Mouse (Mus musculus): Measurements from ENCODE around the gene Slc6a17. TPM values are rescaled to one million over a fixed set of nuclear protein-coding genes. Genes with fewer than 3 reads are reported as not detected.
A peak's percentile ranks its signal among the peaks of the same experiment; 100 is the strongest.

Slc6a17 gene
- polyA plus RNA-seq, 1 experiment: 0.42 TPM

DNA sequence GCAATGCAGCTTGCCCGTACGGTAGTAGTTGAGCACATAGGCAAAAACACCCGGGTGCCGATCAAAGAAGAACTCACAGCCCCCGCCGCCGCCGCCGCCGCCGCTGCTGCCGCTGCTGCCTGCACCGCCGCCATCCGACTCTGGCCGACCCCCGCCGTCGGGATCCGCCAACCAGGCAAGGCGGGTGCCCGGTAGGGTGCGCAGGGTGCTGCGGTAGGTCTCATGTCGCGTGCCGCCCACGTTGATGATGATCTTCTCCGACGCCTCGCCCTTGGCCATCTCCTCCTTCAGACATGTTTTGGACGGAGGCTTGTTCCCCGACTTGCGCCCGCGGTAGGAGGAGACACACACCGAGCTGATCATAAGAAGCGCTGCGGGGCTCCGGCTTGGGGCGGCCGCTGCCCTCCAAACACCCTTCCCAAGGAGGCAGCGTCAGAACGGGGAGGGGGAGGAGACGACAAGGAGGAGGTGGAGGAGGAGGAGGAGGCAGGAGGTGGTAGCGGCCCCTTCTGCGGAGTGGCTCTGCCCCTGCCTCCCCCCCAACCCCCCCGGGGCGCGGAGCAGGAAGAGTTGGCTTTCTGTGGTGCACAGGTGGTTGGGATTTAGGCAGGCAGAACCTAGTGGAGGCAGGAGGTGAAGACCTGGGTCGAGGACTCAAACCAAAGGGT is 59.2 kb downstream of the Slc6a17 start:
- no peak overlapping the region for H3K27ac ChIP-seq (ENCODE audit: insufficient read depth, low read length)

DNA sequence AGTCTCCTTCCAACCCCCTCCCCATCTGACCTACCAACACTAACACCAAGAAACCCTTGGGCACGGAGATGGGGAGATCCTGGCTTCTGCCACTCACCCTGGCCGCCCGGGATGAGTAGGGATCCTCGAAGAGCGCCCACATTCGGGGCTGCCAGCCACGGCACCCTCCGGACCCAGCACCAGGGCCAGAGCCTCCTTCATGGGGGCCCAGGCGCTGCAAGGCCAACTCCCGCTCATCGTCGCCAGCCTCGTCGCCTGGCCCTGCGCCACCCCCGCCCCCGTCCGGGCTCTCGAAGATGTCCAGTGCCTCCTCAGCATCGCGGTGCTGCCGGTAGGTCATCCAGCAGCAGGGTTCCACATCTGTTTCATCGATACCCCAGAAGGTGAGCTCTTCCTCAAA is 59.7 kb downstream of the Slc6a17 start:
- Histone ChIP-seq H3K9me3 (replicated peaks; ENCODE audit: control insufficient read depth, insufficient read depth, low read length, poor library complexity, severe bottlenecking) (no peaks in the 10 kb centered on the region), H3K9ac (ENCODE audit: low read depth, poor library complexity, severe bottlenecking) (peak overlapping the region; percentile 60), H3K27me3 (ENCODE audit: control insufficient read depth, insufficient read depth, low read length, poor library complexity, severe bottlenecking) (peaks cover 17% of the 10 kb centered on the region), H3K4me1 (ENCODE audit: control insufficient read depth, insufficient read depth, low read length) (peaks cover 3% of the 10 kb centered on the region), H3K27ac (ENCODE audit: insufficient read depth, low read length) (no peak overlapping the region), H3K4me3 (ENCODE audit: low read depth, low read length) (peak overlapping the region; percentile 47), H3K36me3 (ENCODE audit: control insufficient read depth, insufficient read depth, low read length, poor library complexity, severe bottlenecking) (no peaks in the 10 kb centered on the region)
- TF ChIP-seq POLR2A (IDR thresholded peaks at IDR 0.05; ENCODE audit: insufficient read depth, low read length) (no peak), CTCF (IDR thresholded peaks at IDR 0.05; ENCODE audit: low read depth, low read length) (no peak), EP300 (IDR thresholded peaks at IDR 0.05; ENCODE audit: insufficient read depth, low read depth, low read length) (no peak)

More for the DNA sequence above, 59.2 kb downstream of the Slc6a17 start:
- Histone ChIP-seq H3K9ac (ENCODE audit: low read depth, poor library complexity, severe bottlenecking) (peak overlapping the region; percentile 60), H3K4me3 (ENCODE audit: low read depth, low read length) (peak overlapping the region; percentile 82), H3K27me3 (ENCODE audit: control insufficient read depth, insufficient read depth, low read length, poor library complexity, severe bottlenecking) (peaks cover 17% of the 10 kb centered on the region), H3K4me1 (ENCODE audit: control insufficient read depth, insufficient read depth, low read length) (peaks cover 3% of the 10 kb centered on the region), H3K36me3 (ENCODE audit: control insufficient read depth, insufficient read depth, low read length, poor library complexity, severe bottlenecking) (no peaks in the 10 kb centered on the region), H3K9me3 (replicated peaks; ENCODE audit: control insufficient read depth, insufficient read depth, low read length, poor library complexity, severe bottlenecking) (no peaks in the 10 kb centered on the region)
- TF ChIP-seq EP300 (IDR thresholded peaks at IDR 0.05; ENCODE audit: insufficient read depth, low read depth, low read length) (no peak), CTCF (IDR thresholded peaks at IDR 0.05; ENCODE audit: low read depth, low read length) (no peak), POLR2A (IDR thresholded peaks at IDR 0.05; ENCODE audit: insufficient read depth, low read length) (no peak)

GRCm38 (mm10) chr3:107454280-107454679 is 63.5 kb downstream of the Slc6a17 start:
- Histone ChIP-seq H3K27me3 (ENCODE audit: control insufficient read depth, insufficient read depth, low read length, poor library complexity, severe bottlenecking) (peaks cover 13% of the 10 kb centered on the region), H3K4me3 (ENCODE audit: low read depth, low read length) (no peak overlapping the region), H3K36me3 (ENCODE audit: control insufficient read depth, insufficient read depth, low read length, poor library complexity, severe bottlenecking) (no peaks in the 10 kb centered on the region), H3K9ac (ENCODE audit: low read depth, poor library complexity, severe bottlenecking) (no peak overlapping the region), H3K27ac (ENCODE audit: insufficient read depth, low read length) (no peak overlapping the region), H3K9me3 (replicated peaks; ENCODE audit: control insufficient read depth, insufficient read depth, low read length, poor library complexity, severe bottlenecking) (no peaks in the 10 kb centered on the region), H3K4me1 (ENCODE audit: control insufficient read depth, insufficient read depth, low read length) (no peaks in the 10 kb centered on the region)
- TF ChIP-seq CTCF (IDR thresholded peaks at IDR 0.05; ENCODE audit: low read depth, low read length): no peak
- TF ChIP-seq EP300 (IDR thresholded peaks at IDR 0.05; ENCODE audit: insufficient read depth, low read depth, low read length): no peak
- no peak for TF ChIP-seq POLR2A (IDR thresholded peaks at IDR 0.05; ENCODE audit: insufficient read depth, low read length)

GRCm38 (mm10) chr3:107446822-107447221 is 71.0 kb downstream of the Slc6a17 start:
- Histone ChIP-seq H3K27me3 (ENCODE audit: control insufficient read depth, insufficient read depth, low read length, poor library complexity, severe bottlenecking) (no peaks in the 10 kb centered on the region), H3K27ac (ENCODE audit: insufficient read depth, low read length) (no peak overlapping the region), H3K9me3 (replicated peaks; ENCODE audit: control insufficient read depth, insufficient read depth, low read length, poor library complexity, severe bottlenecking) (no peaks in the 10 kb centered on the region), H3K36me3 (ENCODE audit: control insufficient read depth, insufficient read depth, low read length, poor library complexity, severe bottlenecking) (no peaks in the 10 kb centered on the region), H3K4me1 (ENCODE audit: control insufficient read depth, insufficient read depth, low read length) (peaks cover 2% of the 10 kb centered on the region), H3K4me3 (ENCODE audit: low read depth, low read length) (no peak overlapping the region), H3K9ac (ENCODE audit: low read depth, poor library complexity, severe bottlenecking) (no peak overlapping the region)
- TF ChIP-seq POLR2A (IDR thresholded peaks at IDR 0.05; ENCODE audit: insufficient read depth, low read length) (no peak), CTCF (IDR thresholded peaks at IDR 0.05; ENCODE audit: low read depth, low read length) (no peak), EP300 (IDR thresholded peaks at IDR 0.05; ENCODE audit: insufficient read depth, low read depth, low read length) (no peak)

GRCm38 (mm10) chr3:107443866-107444265 is 74.0 kb downstream of the Slc6a17 start:
- Histone ChIP-seq H3K9me3 (replicated peaks; ENCODE audit: control insufficient read depth, insufficient read depth, low read length, poor library complexity, severe bottlenecking) (no peaks in the 10 kb centered on the region), H3K4me1 (ENCODE audit: control insufficient read depth, insufficient read depth, low read length) (peaks cover 2% of the 10 kb centered on the region), H3K27ac (ENCODE audit: insufficient read depth, low read length) (no peak overlapping the region), H3K27me3 (ENCODE audit: control insufficient read depth, insufficient read depth, low read length, poor library complexity, severe bottlenecking) (no peaks in the 10 kb centered on the region), H3K36me3 (ENCODE audit: control insufficient read depth, insufficient read depth, low read length, poor library complexity, severe bottlenecking) (no peaks in the 10 kb centered on the region), H3K4me3 (ENCODE audit: low read depth, low read length) (no peak overlapping the region), H3K9ac (ENCODE audit: low read depth, poor library complexity, severe bottlenecking) (no peak overlapping the region)
- no peak for TF ChIP-seq EP300 (IDR thresholded peaks at IDR 0.05; ENCODE audit: insufficient read depth, low read depth, low read length)

DNA sequence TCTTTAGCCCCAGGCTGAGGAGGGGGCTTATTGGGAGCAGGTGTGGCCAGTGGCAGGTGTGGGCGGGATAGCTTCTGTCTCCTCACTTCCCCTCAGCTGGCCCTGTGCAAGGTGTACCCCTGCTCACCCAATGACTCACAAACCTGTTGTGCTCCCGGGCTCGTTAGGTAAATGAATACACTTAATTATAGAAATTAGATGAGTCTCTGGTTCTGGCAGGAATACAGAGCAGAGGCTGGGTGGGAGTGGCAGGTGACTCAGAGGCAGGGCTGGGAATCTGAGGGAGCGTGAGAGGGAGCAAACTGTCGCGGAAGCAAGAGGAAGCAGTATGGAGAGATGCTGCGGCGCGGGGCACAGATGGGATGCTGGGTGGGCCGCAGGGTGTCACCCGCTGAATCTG is 75.6 kb downstream of the Slc6a17 start:
- no peaks in the 10 kb centered on the region for H3K27me3 ChIP-seq (ENCODE audit: control insufficient read depth, insufficient read depth, low read length, poor library complexity, severe bottlenecking)
- H3K27ac ChIP-seq (ENCODE audit: insufficient read depth, low read length): no peak overlapping the region
- peaks cover 2% of the 10 kb centered on the region for H3K4me1 ChIP-seq (ENCODE audit: control insufficient read depth, insufficient read depth, low read length)
- H3K9ac ChIP-seq (ENCODE audit: low read depth, poor library complexity, severe bottlenecking): no peak overlapping the region
- H3K36me3 ChIP-seq (ENCODE audit: control insufficient read depth, insufficient read depth, low read length, poor library complexity, severe bottlenecking): no peaks in the 10 kb centered on the region
- H3K9me3 ChIP-seq (replicated peaks; ENCODE audit: control insufficient read depth, insufficient read depth, low read length, poor library complexity, severe bottlenecking): no peaks in the 10 kb centered on the region
- TF ChIP-seq CTCF (IDR thresholded peaks at IDR 0.05; ENCODE audit: low read depth, low read length): no peak
- no peak for TF ChIP-seq POLR2A (IDR thresholded peaks at IDR 0.05; ENCODE audit: insufficient read depth, low read length)
- TF ChIP-seq EP300 (IDR thresholded peaks at IDR 0.05; ENCODE audit: insufficient read depth, low read depth, low read length): no peak
- no peak overlapping the region for H3K4me3 ChIP-seq (ENCODE audit: low read depth, low read length)
